Mouse (Mus musculus) midbrain, embryonic 16.5 days (tissue): ENCODE measurements at regions not wholly inside any gene's neighbourhood (a gene's known extent, or its start where the extent isn't known, plus 50 kb on each side); places are given as distances from the start of the nearest gene placed in this dataset.
A peak's percentile ranks its signal among the peaks of the same experiment; 100 is the strongest.

Experiments used
- ATAC-seq: fragments of 200-750 bp; cut with Nextera tagmentation; 2 replicates; pipeline ENCODE4 v1.8.0; 2017; ENCODE audit warnings: moderate TSS enrichment
- H3K27ac ChIP-seq: fragments of 300-500 bp; sonication (generic); 2 replicates; pipeline ENCODE4 v1.5.1; 2014; ENCODE audit warnings: mild to moderate bottlenecking, low read length, mixed read lengths
- H3K27me3 ChIP-seq: fragments of 300-500 bp; sonication (generic); 2 replicates; pipeline ENCODE4 v1.6.1; 2014; ENCODE audit warnings: low read depth, low read length, mixed read lengths; ENCODE audit not compliant: control insufficient read depth, insufficient read depth
- H3K36me3 ChIP-seq: fragments of 300-500 bp; sonication (generic); 2 replicates; pipeline ENCODE4 v1.6.1; 2014; ENCODE audit warnings: mild to moderate bottlenecking, low read length, moderate library complexity, mixed read lengths; ENCODE audit not compliant: control insufficient read depth, insufficient read depth
- H3K4me1 ChIP-seq: fragments of 300-500 bp; sonication (generic); 2 replicates; pipeline ENCODE4 v1.6.1; 2014; ENCODE audit warnings: mild to moderate bottlenecking, low read length, mixed read lengths; ENCODE audit not compliant: control insufficient read depth, insufficient read depth
- H3K4me2 ChIP-seq: fragments of 300-500 bp; sonication (generic); 2 replicates; pipeline ENCODE4 v1.6.1; 2014; ENCODE audit warnings: mild to moderate bottlenecking, low read length, mixed read lengths
- H3K4me3 ChIP-seq: fragments of 300-500 bp; sonication (generic); 2 replicates; pipeline ENCODE4 v1.5.1; 2014; ENCODE audit warnings: low read depth, mild to moderate bottlenecking, low read length, moderate library complexity, mixed read lengths
- H3K9ac ChIP-seq: fragments of 300-500 bp; sonication (generic); 2 replicates; pipeline ENCODE4 v1.6.1; 2014; ENCODE audit warnings: low read depth, low read length, mixed read lengths
- H3K9me3 ChIP-seq: fragments of 300-500 bp; sonication (generic); replicated peaks from 2 replicates; pipeline ENCODE4 v1.6.1; 2014; ENCODE audit warnings: mild to moderate bottlenecking, low read length, mixed read lengths; ENCODE audit not compliant: control insufficient read depth, poor library complexity, severe bottlenecking
- WGBS: fragments of 180-500 bp; shearing (Covaris S2); extraction: QIAGEN DNeasy Blood & Tissue Kit; methylation state at CpG from one replicate; pipeline ENCODE4 v1.1.7; 2014; 5-methylcytosine and 5-hydroxymethylcytosine counted together

DNA sequence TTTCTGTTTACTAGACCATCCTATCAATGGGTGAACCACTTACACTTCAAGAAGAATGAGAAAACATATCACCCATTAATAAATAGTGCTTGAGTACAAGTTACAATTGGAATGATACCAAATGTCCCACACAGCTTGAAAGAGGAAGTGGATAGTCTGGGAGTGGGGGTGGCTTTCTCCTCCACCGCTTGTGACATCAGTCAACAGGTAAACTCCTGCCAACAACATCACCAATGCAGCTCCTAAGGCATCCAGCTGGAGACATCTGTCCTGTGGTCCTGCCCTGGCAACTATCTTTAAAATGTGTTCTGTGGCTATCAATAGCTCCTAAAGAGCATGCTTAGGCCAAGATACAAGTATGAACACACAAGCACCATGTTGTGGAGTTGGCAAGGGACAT lies 233.7 kb upstream of the Jade1 start:
- Histone ChIP-seq H3K27me3 (no peaks in the 10 kb centered on the region), H3K36me3 (no peaks in the 10 kb centered on the region), H3K27ac (no peak overlapping the region), H3K4me1 (no peaks in the 10 kb centered on the region), H3K4me2 (no peak overlapping the region), H3K9ac (no peak overlapping the region), H3K4me3 (no peak overlapping the region), H3K9me3 (no peaks in the 10 kb centered on the region)
- WGBS, result 100% methylated on average over 1 of the region's 1 CpGs
- no peak for ATAC-seq

DNA sequence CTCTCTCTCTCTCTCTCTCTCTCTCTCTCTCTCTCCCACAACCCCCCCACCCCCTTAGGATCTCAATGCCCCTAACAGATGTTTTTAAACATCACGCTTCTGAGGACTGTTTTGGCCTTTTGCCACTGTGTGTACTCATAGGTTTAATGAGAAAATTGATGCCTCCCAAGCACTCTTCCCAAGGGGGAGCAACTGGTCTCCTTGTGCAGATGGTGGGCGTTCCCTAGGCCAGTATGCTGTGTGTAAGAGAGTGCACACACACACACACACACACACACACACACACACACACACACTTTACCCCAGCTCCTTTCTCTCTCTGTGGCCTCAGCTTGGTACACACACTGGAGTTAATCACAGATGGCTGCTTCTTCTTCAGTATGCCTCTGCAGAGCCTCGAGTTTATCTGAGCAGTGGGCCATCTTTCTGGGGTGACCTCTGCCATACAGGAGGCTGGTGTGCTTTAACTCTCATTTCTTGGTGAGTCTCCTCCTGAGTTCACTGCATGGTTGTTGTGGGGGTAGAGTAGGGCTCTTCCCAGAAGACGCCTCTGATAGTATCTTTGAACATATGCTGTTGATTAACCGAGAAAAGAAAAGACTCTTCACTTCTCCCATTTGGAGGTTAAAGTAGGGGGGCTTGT lies 236.2 kb upstream of the Jade1 start:
- Histone ChIP-seq H3K36me3 (no peaks in the 10 kb centered on the region), H3K9ac (no peak overlapping the region), H3K27me3 (no peaks in the 10 kb centered on the region), H3K4me3 (no peak overlapping the region), H3K4me2 (no peak overlapping the region), H3K27ac (no peak overlapping the region), H3K4me1 (no peaks in the 10 kb centered on the region), H3K9me3 (no peaks in the 10 kb centered on the region)
- 76% methylated on average over 5 of the region's 5 CpGs for WGBS
- ATAC-seq, result no peak

DNA sequence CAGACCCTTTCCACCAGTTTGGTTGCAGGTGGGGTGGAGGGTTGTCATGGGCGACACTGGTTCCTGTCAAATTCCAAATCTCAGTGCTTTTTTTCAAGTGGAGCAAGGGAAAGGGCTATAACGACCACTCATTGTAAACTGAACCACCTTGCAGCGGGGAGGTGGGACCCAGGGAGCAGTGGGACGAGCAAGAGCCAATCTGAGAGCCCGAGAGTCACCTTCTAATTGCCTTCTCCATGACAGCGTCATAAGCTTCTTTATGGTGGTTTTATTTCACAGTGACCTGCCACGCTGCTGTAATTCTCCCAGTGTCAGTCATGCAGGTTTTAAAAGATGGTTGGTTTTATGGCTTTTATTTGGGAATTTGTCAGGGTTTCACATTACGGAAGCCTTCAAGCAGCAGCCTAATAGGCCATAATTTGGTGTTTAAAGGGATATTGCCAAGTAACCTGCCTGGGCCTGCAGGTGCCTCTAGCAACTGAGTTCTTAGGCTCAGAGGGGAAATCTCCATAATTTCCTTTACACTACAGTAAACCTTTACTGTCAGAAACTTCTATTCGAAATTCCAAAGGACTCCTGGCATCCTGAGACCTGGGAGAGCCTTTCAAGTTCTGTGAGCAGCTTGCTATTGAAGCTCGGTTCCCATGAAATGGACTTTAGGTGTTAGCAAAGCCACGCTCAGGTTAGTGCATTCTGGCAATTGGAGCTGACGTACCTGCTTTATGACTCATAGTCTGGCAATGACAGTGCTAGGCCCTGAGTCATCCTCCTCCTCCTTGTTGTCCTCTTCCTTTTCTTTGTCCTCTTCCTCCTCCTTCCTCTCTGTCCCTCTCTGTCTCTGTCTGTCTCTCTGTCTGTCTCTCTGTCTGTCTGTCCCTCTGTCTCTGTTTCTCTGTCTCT lies 235.6 kb upstream of the Pgrmc2 start:
- Histone ChIP-seq H3K9ac (no peak overlapping the region), H3K4me3 (no peak overlapping the region), H3K36me3 (no peaks in the 10 kb centered on the region), H3K4me2 (no peak overlapping the region), H3K4me1 (no peaks in the 10 kb centered on the region), H3K27ac (no peak overlapping the region), H3K27me3 (no peaks in the 10 kb centered on the region), H3K9me3 (no peaks in the 10 kb centered on the region)
- no peak for ATAC-seq
- 63% methylated on average over 12 of the region's 12 CpGs for WGBS

DNA sequence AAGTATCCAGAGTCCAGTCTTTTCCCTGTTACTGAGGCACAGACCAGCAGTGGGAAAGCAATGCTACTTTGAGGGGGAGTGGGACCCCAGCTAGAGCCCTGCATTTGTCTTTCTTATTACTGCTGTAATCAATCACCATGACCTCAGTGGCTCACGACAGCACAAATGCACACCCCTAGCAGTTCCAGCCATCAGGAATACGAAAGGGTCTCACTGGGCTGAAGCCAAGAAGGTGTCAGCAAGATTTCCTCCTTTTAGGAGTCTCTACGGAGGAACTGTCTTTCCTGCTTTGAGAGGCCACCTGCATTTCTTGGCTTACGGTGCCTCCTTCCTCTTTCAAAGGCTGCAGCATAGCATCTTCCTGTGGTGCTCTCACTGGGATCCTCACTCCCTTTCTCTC lies 234.3 kb upstream of the Pgrmc2 start:
- WGBS, result 72% methylated on average over 4 of the region's 4 CpGs
- no peak overlapping the region for H3K27ac ChIP-seq
- no peaks in the 10 kb centered on the region for H3K4me1 ChIP-seq

DNA sequence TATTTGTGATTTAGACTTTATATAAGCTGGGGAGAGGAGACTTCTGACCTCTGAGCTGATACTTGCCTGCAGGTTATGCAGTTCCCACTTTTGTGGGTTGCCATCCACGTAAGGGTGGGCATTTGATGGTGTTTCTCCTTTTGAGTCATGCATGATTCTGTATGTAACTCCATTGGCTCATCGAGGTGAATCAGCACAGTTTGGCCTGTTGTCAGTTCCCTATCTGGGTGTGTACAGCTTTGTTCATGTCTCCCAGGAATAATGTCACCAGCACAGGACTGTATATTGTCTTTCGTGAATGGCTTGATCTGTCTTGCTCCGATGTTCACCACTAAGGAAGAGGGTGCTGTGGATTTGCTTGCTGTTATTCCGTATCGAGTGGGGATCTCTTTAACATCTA lies 229.6 kb upstream of the Pgrmc2 start:
- H3K4me1 ChIP-seq, result no peaks in the 10 kb centered on the region
- no peak overlapping the region for H3K9ac ChIP-seq
- H3K27me3 ChIP-seq, result no peaks in the 10 kb centered on the region
- no peak overlapping the region for H3K27ac ChIP-seq
- H3K4me2 ChIP-seq, result no peak overlapping the region
- H3K4me3 ChIP-seq, result no peak overlapping the region
- ATAC-seq, result no peak
- no peaks in the 10 kb centered on the region for H3K36me3 ChIP-seq
- WGBS, result 90% methylated on average over 6 of the region's 6 CpGs
- no peaks in the 10 kb centered on the region for H3K9me3 ChIP-seq

More for the DNA sequence above, 234.3 kb upstream of the Pgrmc2 start:
- H3K9me3 ChIP-seq, result no peaks in the 10 kb centered on the region
- no peak overlapping the region for H3K4me2 ChIP-seq
- H3K9ac ChIP-seq, result no peak overlapping the region
- H3K36me3 ChIP-seq, result no peaks in the 10 kb centered on the region
- H3K4me3 ChIP-seq, result no peak overlapping the region
- ATAC-seq, result no peak
- H3K27me3 ChIP-seq, result no peaks in the 10 kb centered on the region

DNA sequence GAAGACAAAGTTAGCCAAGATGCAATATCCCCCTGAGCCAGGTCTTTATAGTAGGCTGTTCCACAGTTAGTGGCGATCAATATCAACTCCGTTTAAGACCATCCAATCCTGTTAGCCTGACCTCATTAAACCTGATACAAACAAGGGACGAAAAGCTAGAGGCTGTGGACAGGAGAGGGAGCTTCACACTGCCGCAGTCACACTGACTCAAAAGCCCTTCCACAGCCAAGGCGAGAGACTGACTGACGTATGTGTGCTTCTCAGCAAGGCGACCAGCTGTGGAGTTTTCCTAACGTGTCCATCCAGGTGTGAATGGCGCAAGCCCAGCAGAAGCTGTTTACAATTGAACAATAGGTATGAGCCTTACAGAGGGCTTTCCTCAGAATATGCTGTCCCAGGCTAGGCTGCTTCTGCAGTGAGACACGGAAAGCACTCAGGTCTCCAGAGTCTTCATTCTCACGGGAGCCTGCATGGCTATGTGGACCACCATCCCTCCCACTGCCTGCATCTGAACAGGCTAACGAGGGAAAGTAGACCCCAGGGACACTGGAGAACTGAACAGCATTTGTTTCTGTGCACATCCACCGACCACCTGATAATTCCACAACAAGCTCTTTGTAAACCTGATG lies 224.7 kb upstream of the Pgrmc2 start:
- no peak overlapping the region for H3K4me3 ChIP-seq
- ATAC-seq, result 0 out of 2 replicates have a peak, but pooled peaks have one; percentile 3
- H3K27me3 ChIP-seq, result no peaks in the 10 kb centered on the region
- WGBS, result 72% methylated on average over 13 of the region's 13 CpGs
- H3K4me1 ChIP-seq, result no peaks in the 10 kb centered on the region
- no peak overlapping the region for H3K4me2 ChIP-seq
- H3K27ac ChIP-seq, result no peak overlapping the region
- H3K9me3 ChIP-seq, result no peaks in the 10 kb centered on the region
- H3K36me3 ChIP-seq, result no peaks in the 10 kb centered on the region
- H3K9ac ChIP-seq, result no peak overlapping the region

DNA sequence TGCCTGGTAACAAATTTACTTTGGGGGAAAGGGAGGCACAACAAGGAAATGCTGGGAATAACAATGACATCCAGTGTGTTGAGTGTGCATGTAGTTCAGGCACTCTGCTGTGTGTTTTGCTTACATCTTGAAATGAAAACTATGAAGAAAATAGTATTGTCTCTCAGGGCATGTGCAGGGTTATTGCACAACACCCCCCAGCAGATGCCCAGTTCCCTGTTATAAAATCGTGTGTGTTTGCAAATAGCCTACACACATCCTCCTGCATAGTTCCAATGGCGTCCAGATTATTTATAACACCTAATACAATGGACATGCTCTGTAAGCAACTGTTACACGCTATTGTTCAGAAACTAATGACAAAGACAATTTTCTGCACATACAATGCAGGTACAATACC lies 220.0 kb upstream of the Pgrmc2 start:
- ATAC-seq, result no peak
- no peaks in the 10 kb centered on the region for H3K27me3 ChIP-seq

DNA sequence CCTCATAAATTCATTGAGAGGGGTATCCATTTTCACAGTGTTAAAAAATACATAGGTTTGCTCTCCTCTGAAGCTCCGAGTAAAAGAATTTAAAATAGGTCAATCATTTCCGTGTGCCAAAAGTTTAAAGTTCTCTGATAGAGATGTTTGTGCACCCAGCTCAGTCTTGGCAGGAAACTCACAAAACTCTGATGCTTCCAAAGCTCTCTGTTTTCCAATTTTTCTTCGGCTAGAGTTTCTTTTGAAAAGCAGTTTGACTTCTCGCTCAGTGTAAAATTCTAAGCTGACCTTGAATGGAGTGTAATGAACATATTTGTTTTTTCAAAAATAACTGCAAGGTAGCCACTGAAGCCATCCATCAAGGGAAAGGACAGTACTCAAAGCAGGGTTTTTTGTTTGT lies 215.9 kb upstream of the Pgrmc2 start:
- Histone ChIP-seq H3K9ac (no peak overlapping the region), H3K4me3 (no peak overlapping the region), H3K27me3 (no peaks in the 10 kb centered on the region), H3K27ac (no peak overlapping the region), H3K36me3 (no peaks in the 10 kb centered on the region), H3K9me3 (no peaks in the 10 kb centered on the region), H3K4me2 (no peak overlapping the region), H3K4me1 (no peaks in the 10 kb centered on the region)
- no peak for ATAC-seq
- WGBS, result 86% methylated on average over 4 of the region's 4 CpGs

More for the DNA sequence above, 220.0 kb upstream of the Pgrmc2 start:
- H3K9me3 ChIP-seq, result no peaks in the 10 kb centered on the region
- H3K4me3 ChIP-seq, result no peak overlapping the region
- no peaks in the 10 kb centered on the region for H3K4me1 ChIP-seq
- 85% methylated on average over 3 of the region's 3 CpGs for WGBS
- no peaks in the 10 kb centered on the region for H3K36me3 ChIP-seq
- H3K27ac ChIP-seq, result no peak overlapping the region
- H3K4me2 ChIP-seq, result no peak overlapping the region
- H3K9ac ChIP-seq, result no peak overlapping the region
